Mouse (Mus musculus) bone marrow, adult 2 months (tissue): ENCODE data around the gene Pex10. TPM values are rescaled to one million over a fixed set of nuclear protein-coding genes. Genes with fewer than 3 reads are reported as not detected.

Source experiments
- H3K27ac ChIP-seq: fragments of 200-500 bp; 2 replicates; pipeline ENCODE4 v1.5.1; 2012; ENCODE audit warnings: low read depth, mild to moderate bottlenecking, control low read depth, inconsistent platforms, low read length; ENCODE audit not compliant: control insufficient read depth, poor library complexity, insufficient read depth
- H3K4me1 ChIP-seq: fragments of 200-500 bp; 2 replicates; pipeline ENCODE4 v1.6.1; 2011; ENCODE audit warnings: low read length; ENCODE audit not compliant: control insufficient read depth, insufficient read depth
- H3K4me3 ChIP-seq: fragments of 200-500 bp; replicated peaks from 2 replicates; pipeline ENCODE3; 2011; ENCODE audit warnings: mild to moderate bottlenecking, low read depth, low read length, control low read depth; ENCODE audit not compliant: control insufficient read depth
- CTCF ChIP-seq: fragments of 200-500 bp; IDR thresholded peaks from 2 replicates; pipeline ENCODE4 v1.5.1; 2011; ENCODE audit warnings: low read length, control low read depth; ENCODE audit not compliant: control insufficient read depth, insufficient read depth
- POLR2A ChIP-seq: fragments of 200-500 bp; IDR thresholded peaks from 2 replicates; pipeline ENCODE4 v1.6.1; 2011; ENCODE audit warnings: low read depth, mild to moderate bottlenecking, control low read depth, low read length, borderline replicate concordance; ENCODE audit not compliant: control insufficient read depth
- WGBS: fragments of 180-500 bp; shearing (Covaris S2); methylation state at CpG from one replicate; pipeline ENCODE4 v1.1.7; 2018; 5-methylcytosine and 5-hydroxymethylcytosine counted together
- polyA plus RNA-seq: library from polyadenylated mRNA; stranded (reverse); fragments of >200 nt; gene quantifications from 2 replicates; pipeline ENCODE4 v1.2.4, GENCODE M21; 2011; ENCODE audit warnings: low replicate concordance; ENCODE audit not compliant: missing spikeins, insufficient read depth, insufficient read length

The Pex10 gene
- polyA plus RNA-seq, 1 experiment, result 12.1 TPM

GRCm38 (mm10) chr4:155050116-155050515, 16.7 kb upstream of the Pex10 start:
- Histone ChIP-seq H3K27ac (no peak overlapping the region), H3K4me1 (peaks cover 1% of the 10 kb centered on the region; the same call in 1 of the 2 replicates), H3K4me3 (no peak overlapping the region)
- WGBS, result 61% methylated on average over 7 of the region's 7 CpGs
- no peak for TF ChIP-seq POLR2A
- TF ChIP-seq CTCF, result no peak

GRCm38 (mm10) chr4:155056724-155057123, 10.1 kb upstream of the Pex10 start, which contains the start of gene Plch2:
Gene Plch2 (minus strand): TSS chr4:155056784.
- WGBS, result 71% methylated on average over 10 of the region's 10 CpGs
- Histone ChIP-seq H3K4me1 (no peaks in the 10 kb centered on the region), H3K4me3 (no peak within 1 kb of the TSS), H3K27ac (no peak within 1 kb of the TSS)
- TF ChIP-seq CTCF, result no peak

- no peak for TF ChIP-seq CTCF
- TF ChIP-seq POLR2A, result no peak
- Histone ChIP-seq H3K4me1 (no peaks in the 10 kb centered on the region), H3K27ac (no peak overlapping the region), H3K4me3 (no peak overlapping the region)
- WGBS, result 46% methylated on average over 10 of the region's 10 CpGs
These were observed 8.5 kb upstream of the Pex10 start for GRCm38 (mm10) chr4:155058325-155058724.

GRCm38 (mm10) chr4:155063895-155064294, 2.9 kb upstream of the Pex10 start:
- H3K27ac ChIP-seq, result no peak overlapping the region
- 64% methylated on average over 3 of the region's 3 CpGs for WGBS
- TF ChIP-seq CTCF (no peak), POLR2A (no peak)
- no peak overlapping the region for H3K4me3 ChIP-seq
- H3K4me1 ChIP-seq, result peaks cover 1% of the 10 kb centered on the region; the same call in 1 of the 2 replicates

GRCm38 (mm10) chr4:155064474-155064873, 2.3 kb upstream of the Pex10 start:
- WGBS, result 86% methylated on average over 2 of the region's 2 CpGs
- TF ChIP-seq POLR2A, result no peak
- TF ChIP-seq CTCF, result no peak
- Histone ChIP-seq H3K27ac (no peak overlapping the region), H3K4me3 (no peak overlapping the region), H3K4me1 (peaks cover 1% of the 10 kb centered on the region; the same call in 1 of the 2 replicates)

- peak overlapping the region; percentile 49 for H3K4me3 ChIP-seq
- 2% methylated on average over 15 of the region's 15 CpGs for WGBS
- H3K4me1 ChIP-seq, result peaks cover 1% of the 10 kb centered on the region; the same call in 1 of the 2 replicates
These were observed 614 bp upstream of the Pex10 start for GRCm38 (mm10) chr4:155065970-155066833.

GRCm38 (mm10) chr4:155068357-155068972, 1.6 kb downstream of the Pex10 start:
- Histone ChIP-seq H3K27ac (no peak overlapping the region), H3K4me3 (no peak overlapping the region), H3K4me1 (peaks cover 1% of the 10 kb centered on the region; the same call in 1 of the 2 replicates)
- 93% methylated on average over 20 of the region's 20 CpGs for WGBS
- TF ChIP-seq CTCF (no peak), POLR2A (no peak)

More at GRCm38 (mm10) chr4:155065970-155066833, 614 bp upstream of the Pex10 start:
- peak; percentile 60 for TF ChIP-seq CTCF
- no peak for TF ChIP-seq POLR2A
- peak overlapping the region; percentile 41 for H3K27ac ChIP-seq

GRCm38 (mm10) chr4:155069191-155069590, 2.4 kb downstream of the Pex10 start:
- H3K4me1 ChIP-seq, result peaks cover 1% of the 10 kb centered on the region; the same call in 1 of the 2 replicates
- no peak for TF ChIP-seq POLR2A
- peak; percentile 22; the same call in 1 of the 2 replicates for TF ChIP-seq CTCF
- no peak overlapping the region for H3K4me3 ChIP-seq
- no peak overlapping the region for H3K27ac ChIP-seq
- WGBS, result 90% methylated on average over 6 of the region's 6 CpGs
